Mouse (Mus musculus) kidney, adult 2 months (tissue): ENCODE data around the gene Usf2. TPM values are rescaled to one million over a fixed set of nuclear protein-coding genes. Genes with fewer than 3 reads are reported as not detected.

ENCODE experiments used
- DNase-seq: peaks from one replicate; pipeline ENCODE4 v3.0.0; 2021
- H3K27ac ChIP-seq: fragments of 200-500 bp; 2 replicates; pipeline ENCODE4 v1.5.1; 2012; ENCODE audit warnings: low read depth, low read length, control low read depth, inconsistent platforms; ENCODE audit not compliant: insufficient read depth
- H3K27me3 ChIP-seq: fragments of 200-500 bp; replicated peaks from 2 replicates; pipeline ENCODE4 v1.6.1; 2012; ENCODE audit warnings: mild to moderate bottlenecking, moderate library complexity, low read length, inconsistent platforms; ENCODE audit not compliant: control insufficient read depth, insufficient read depth
- H3K36me3 ChIP-seq: fragments of 200-500 bp; 2 replicates; pipeline ENCODE4 v1.6.1; 2012; ENCODE audit warnings: mild to moderate bottlenecking, moderate library complexity, low read length, inconsistent platforms; ENCODE audit not compliant: control insufficient read depth, insufficient read depth
- H3K4me1 ChIP-seq: fragments of 200-500 bp; 2 replicates; pipeline ENCODE4 v1.6.1; 2011; ENCODE audit warnings: low read length; ENCODE audit not compliant: control insufficient read depth, insufficient read depth
- H3K4me3 ChIP-seq: fragments of 200-500 bp; 2 replicates; pipeline ENCODE4 v1.5.1; 2011; ENCODE audit warnings: mild to moderate bottlenecking, low read depth, low read length, control low read depth; ENCODE audit not compliant: insufficient read depth
- CTCF ChIP-seq: fragments of 200-500 bp; conservative IDR thresholded peaks from 2 replicates; pipeline ENCODE4 v1.5.1; 2011; ENCODE audit warnings: low read depth, mild to moderate bottlenecking, control low read depth, low read length, moderate library complexity, mixed read lengths; ENCODE audit not compliant: insufficient read depth, insufficient read length
- POLR2A ChIP-seq: fragments of 200-500 bp; IDR thresholded peaks from one replicate; pipeline ENCODE4 v1.6.1; 2011; ENCODE audit warnings: low read depth, low read length, control low read depth
- WGBS: fragments of 180-500 bp; shearing (Covaris S2); methylation state at CpG from one replicate; pipeline ENCODE4 v1.1.7; 2018; 5-methylcytosine and 5-hydroxymethylcytosine counted together
- polyA plus RNA-seq: library from polyadenylated mRNA; depleted of rRNA; stranded (reverse); fragments of >200 nt; gene quantifications from 2 replicates; pipeline ENCODE4 v1.2.3, GENCODE M21; 2012; rRNA removed

Gene Usf2
- polyA plus RNA-seq, 1 experiment = 118 TPM

DNA sequence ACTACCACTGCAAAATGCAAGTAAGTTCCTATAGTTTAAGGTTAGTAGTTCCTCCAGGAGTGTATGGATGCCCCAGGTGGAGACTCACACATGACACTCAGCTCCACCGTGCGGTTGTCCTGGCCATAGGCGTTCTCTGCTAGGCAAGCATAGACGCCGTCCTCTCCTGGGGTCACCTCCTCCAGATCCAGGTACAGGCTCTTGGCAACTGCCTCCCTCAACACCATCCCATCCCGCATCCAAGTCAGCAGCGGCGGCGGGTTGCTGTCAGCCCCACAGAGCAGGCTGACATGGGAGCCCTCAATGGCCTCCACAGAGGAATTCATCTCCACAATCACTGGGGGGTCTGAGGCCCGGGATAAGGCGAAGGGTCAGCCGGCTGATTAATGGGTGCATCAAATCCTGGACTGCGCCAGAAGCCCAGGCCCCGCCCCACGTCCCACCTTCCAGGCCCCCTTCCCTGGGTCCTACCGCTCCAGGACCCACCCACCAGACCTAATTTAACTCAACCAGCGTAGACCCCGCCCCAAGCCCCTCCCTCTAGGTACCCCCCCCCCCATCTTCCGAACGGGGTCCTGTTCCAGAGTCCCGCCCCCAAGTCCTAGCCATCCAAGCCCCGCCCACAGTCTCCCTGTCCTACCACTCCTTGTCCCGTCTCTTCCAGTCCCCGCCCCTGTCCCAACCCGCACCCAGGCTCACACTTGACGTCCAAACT lies 48.2 kb downstream of the Usf2 start:
- Histone ChIP-seq H3K36me3 (no peaks in the 10 kb centered on the region), H3K4me1 (no peaks in the 10 kb centered on the region), H3K27ac (no peak overlapping the region), H3K27me3 (no peaks in the 10 kb centered on the region), H3K4me3 (peak overlapping the region; percentile 19)
- peak; percentile 25 for DNase-seq
- TF ChIP-seq POLR2A (no peak), CTCF (no peak)
- WGBS = 4% methylated on average over 26 of the region's 26 CpGs

DNA sequence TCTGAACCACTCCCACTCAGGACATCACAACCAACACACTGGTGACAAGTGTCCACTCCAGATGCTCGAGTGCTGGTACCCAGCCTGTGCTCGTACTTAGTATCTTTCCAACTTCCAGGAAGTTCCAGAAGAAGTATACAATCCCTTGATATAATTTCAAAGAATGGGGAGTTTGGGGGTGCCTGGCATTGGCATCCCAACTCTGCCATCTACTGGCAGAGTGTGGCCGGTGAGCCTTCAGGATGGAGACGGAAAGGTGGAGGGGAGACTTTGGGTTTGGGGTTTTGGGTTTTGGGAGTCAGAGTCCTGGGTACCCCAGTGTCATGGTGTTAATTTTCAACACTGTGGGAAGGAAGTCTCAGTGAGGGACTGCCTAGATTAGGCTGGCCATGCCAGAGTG lies 52.6 kb downstream of the Usf2 start:
- Histone ChIP-seq H3K4me1 (no peaks in the 10 kb centered on the region), H3K27ac (no peak overlapping the region), H3K36me3 (no peaks in the 10 kb centered on the region), H3K4me3 (no peak overlapping the region), H3K27me3 (no peaks in the 10 kb centered on the region)
- 44% methylated on average over 4 of the region's 4 CpGs for WGBS
- no peak for DNase-seq
- TF ChIP-seq CTCF (peak; percentile 62), POLR2A (no peak)

Other genes starting within 250 kb of the Usf2 start
- gene Atp4a, start 244.6 kb downstream of the Usf2 start, polyA plus RNA-seq = 33.1 and 39.1 TPM in 2 replicates
- gene Tmem147, start 227.3 kb downstream of the Usf2 start, polyA plus RNA-seq = 457 and 511 TPM in 2 replicates
- 0.31 and 0.86 TPM in 2 replicates for gene Gapdhs, start 213.1 kb downstream of the Usf2 start, polyA plus RNA-seq
- 1.4 and 1.9 TPM in 2 replicates for gene Sbsn, start 205.3 kb downstream of the Usf2 start, polyA plus RNA-seq
- 2.1 and 2.2 TPM in 2 replicates for gene Dmkn, start 193.0 kb downstream of the Usf2 start, polyA plus RNA-seq
- 0.50 TPM in 1 of 2 replicates, not detected in the other for gene Krtdap, start 168.9 kb downstream of the Usf2 start, polyA plus RNA-seq
- 1.2 and 1.4 TPM in 2 replicates for gene Ffar2, start 133.0 kb downstream of the Usf2 start, polyA plus RNA-seq
- 0.07 and 0.08 TPM in 2 replicates for gene Ffar3, start 100.6 kb downstream of the Usf2 start, polyA plus RNA-seq
- 0.03 and 0.48 TPM in 2 replicates for gene Ffar1, start 95.2 kb downstream of the Usf2 start, polyA plus RNA-seq
- gene Cd22, start 76.5 kb downstream of the Usf2 start, polyA plus RNA-seq = 0.42 and 11.2 TPM in 2 replicates
- 0.71 and 0.94 TPM in 2 replicates for gene Mag, start 41.9 kb downstream of the Usf2 start, polyA plus RNA-seq
- 1.1 TPM in 1 of 2 replicates, not detected in the other for gene Hamp2, start 32.1 kb downstream of the Usf2 start, polyA plus RNA-seq
- gene Hamp, start 12.8 kb downstream of the Usf2 start, polyA plus RNA-seq = not detected in 2 replicates
- gene Lsr, start 16.7 kb upstream of the Usf2 start, polyA plus RNA-seq = 60.7 and 70.2 TPM in 2 replicates
- 9.1 and 12.7 TPM in 2 replicates for gene Fam187b, start 17.0 kb upstream of the Usf2 start, polyA plus RNA-seq
- 37.2 and 54.2 TPM in 2 replicates for gene Fxyd5, start 85.7 kb upstream of the Usf2 start, polyA plus RNA-seq
- 1.8 and 2.2 TPM in 2 replicates for gene Fxyd7, start 94.7 kb upstream of the Usf2 start, polyA plus RNA-seq
- gene Fxyd1, start 100.4 kb upstream of the Usf2 start, polyA plus RNA-seq = 107 and 119 TPM in 2 replicates
- gene Lgi4, start 102.5 kb upstream of the Usf2 start, polyA plus RNA-seq = 0.99 and 2.2 TPM in 2 replicates
- 4.8 and 5.1 TPM in 2 replicates for gene Fxyd3, start 119.9 kb upstream of the Usf2 start, polyA plus RNA-seq
- gene Hpn, start 158.5 kb upstream of the Usf2 start, polyA plus RNA-seq = 626 and 739 TPM in 2 replicates
- 25.1 and 27.9 TPM in 2 replicates for gene Scn1b, start 170.2 kb upstream of the Usf2 start, polyA plus RNA-seq
- gene Gramd1a, start 199.1 kb upstream of the Usf2 start, polyA plus RNA-seq = 53.8 and 57.1 TPM in 2 replicates